In the genomic region with DNA sequence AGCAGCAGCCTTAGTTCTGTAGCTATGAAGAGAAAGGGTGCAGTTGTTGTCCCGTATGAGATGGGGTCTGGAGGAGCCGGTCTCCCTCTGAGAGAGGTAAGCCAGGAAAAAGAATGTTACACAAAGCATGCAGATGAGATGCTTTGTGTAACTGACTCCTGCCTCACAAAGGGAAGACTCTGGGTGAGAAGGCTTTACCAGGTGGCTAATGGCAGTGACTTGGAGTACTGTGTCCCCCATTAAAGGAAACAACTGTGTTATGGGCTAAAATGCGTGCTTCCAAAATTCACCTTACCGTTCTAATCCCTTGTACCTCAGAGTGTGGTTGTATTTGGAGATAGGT, we compare ENCODE assay signal across 14 mouse cellular contexts.
"Had no signal": no experiment of that assay in that cellular context is flagged by ENCODE, and none has a peak within 500 bp of the region (broad histone marks: within the 10 kb centered on the region; RNA-seq: fewer than 3 reads in every experiment).

No protein-coding gene starts in this region.

- H3K27me3 ChIP-seq: neural tube, embryonic 12.5 days had no signal

- ATAC-seq: lung, postnatal 0 days; midbrain, embryonic 15.5 days had no signal

- DNase-seq: kidney, postnatal 10 days; kidney, postnatal 4 days; lung, adult 2 months; lung, postnatal 36 days; retina, postnatal 1 day; right cerebral cortex, postnatal 14 days; thymus, postnatal 4 days had no signal

- H3K9ac ChIP-seq: liver, embryonic 15.5 days; midbrain, embryonic 15.5 days; neural tube, embryonic 12.5 days had no signal

- H3K4me2 ChIP-seq: liver, embryonic 11.5 days; liver, embryonic 15.5 days; midbrain, embryonic 15.5 days; neural tube, embryonic 12.5 days had no signal

- H3K27ac ChIP-seq: limb, embryonic 10.5 days; liver, embryonic 15.5 days; midbrain, embryonic 15.5 days; neural tube, embryonic 12.5 days had no signal

- H3K9me3 ChIP-seq: limb, embryonic 10.5 days; liver, embryonic 15.5 days; midbrain, embryonic 15.5 days; neural tube, embryonic 12.5 days had no signal

- H3K4me1 ChIP-seq: liver, embryonic 15.5 days had no signal

- H3K4me3 ChIP-seq: left cerebral cortex, adult 2 months; limb, embryonic 10.5 days; liver, embryonic 15.5 days; midbrain, embryonic 15.5 days; neural tube, embryonic 12.5 days had no signal

- H3K36me3 ChIP-seq: limb, embryonic 10.5 days; liver, embryonic 15.5 days; midbrain, embryonic 15.5 days; neural tube, embryonic 12.5 days had no signal
